Mouse (Mus musculus): ENCODE measurements at regions not wholly inside any gene's neighbourhood (a gene's known extent, or its start where the extent isn't known, plus 50 kb on each side); places are given as distances from the start of the nearest gene placed in this dataset.

GRCm38 (mm10) chr5:136619315-136620231 is 52.3 kb upstream of the Cux1 start:
- in situ Hi-C loops (cut with MboI), result loop anchor here (5.0 kb wide), 1 partner anchor 47 kb away; no protein-coding TSS in a partner anchor

GRCm38 (mm10) chr5:136620234-136620633 is 52.9 kb upstream of the Cux1 start:
- in situ Hi-C loops (cut with MboI), result loop anchor here (5.0 kb wide), 1 partner anchor 48 kb away; no protein-coding TSS in a partner anchor

GRCm38 (mm10) chr5:136621336-136622125 is 54.2 kb upstream of the Cux1 start:
- in situ Hi-C loops (cut with MboI), result loop anchor here (5.0 kb wide), 1 partner anchor 49 kb away; no protein-coding TSS in a partner anchor

- in situ Hi-C loops (cut with MboI), result loop anchor here (5.0 kb wide), 1 partner anchor 50 kb away; no protein-coding TSS in a partner anchor
Observed at GRCm38 (mm10) chr5:136622152-136622551, 54.9 kb upstream of the Cux1 start.

- in situ Hi-C loops (cut with MboI), result loop anchor here (5.0 kb wide), 1 partner anchor 51 kb away; no protein-coding TSS in a partner anchor
Observed at GRCm38 (mm10) chr5:136622721-136623542, 55.6 kb upstream of the Cux1 start.

GRCm38 (mm10) chr5:136623791-136624190 is 56.5 kb upstream of the Cux1 start:
- in situ Hi-C loops (cut with MboI), result loop anchor here (5.0 kb wide), 1 partner anchor 51 kb away; no protein-coding TSS in a partner anchor

GRCm38 (mm10) chr5:136625176-136625991 is 58.1 kb upstream of the Cux1 start:
- in situ Hi-C loops (cut with MboI), result no loop called here

GRCm38 (mm10) chr5:136626142-136626771 is 59.0 kb upstream of the Cux1 start:
- in situ Hi-C loops (cut with MboI), result no loop called here

DNA sequence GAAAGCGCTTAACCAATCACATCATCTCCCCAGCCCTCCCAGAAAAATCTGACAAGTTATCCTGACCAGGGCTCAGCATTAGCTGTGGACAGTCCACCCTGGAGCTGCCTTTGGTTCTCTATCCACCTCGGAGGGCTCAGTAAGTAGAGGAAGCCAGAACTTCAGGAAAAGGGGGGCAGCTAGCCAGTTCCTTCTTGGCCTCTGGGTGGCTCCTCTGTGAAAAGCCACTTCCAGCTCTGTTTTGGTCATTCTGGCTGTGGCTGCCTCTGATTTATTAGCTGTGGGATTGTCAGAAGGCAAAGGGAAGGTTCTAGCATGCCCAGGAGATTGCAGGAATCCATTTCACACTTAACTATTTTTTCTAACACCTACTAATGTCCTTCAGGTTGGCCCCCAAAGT is 59.6 kb upstream of the Cux1 start:
- in situ Hi-C loops (cut with MboI), result no loop called here

- in situ Hi-C loops (cut with MboI), result no loop called here
Observed at GRCm38 (mm10) chr5:136627671-136628292, 60.5 kb upstream of the Cux1 start.

- in situ Hi-C loops (cut with MboI), result no loop called here
Observed at GRCm38 (mm10) chr5:136628502-136628901, 61.2 kb upstream of the Cux1 start.

GRCm38 (mm10) chr5:136632286-136632685 is 60.7 kb upstream of the Myl10 start:
- in situ Hi-C loops (cut with MboI), result no loop called here

GRCm38 (mm10) chr5:136633901-136634300 is 59.0 kb upstream of the Myl10 start:
- in situ Hi-C loops (cut with MboI), result no loop called here

GRCm38 (mm10) chr5:136635119-136635518 is 57.8 kb upstream of the Myl10 start:
- in situ Hi-C loops (cut with MboI), result no loop called here

DNA sequence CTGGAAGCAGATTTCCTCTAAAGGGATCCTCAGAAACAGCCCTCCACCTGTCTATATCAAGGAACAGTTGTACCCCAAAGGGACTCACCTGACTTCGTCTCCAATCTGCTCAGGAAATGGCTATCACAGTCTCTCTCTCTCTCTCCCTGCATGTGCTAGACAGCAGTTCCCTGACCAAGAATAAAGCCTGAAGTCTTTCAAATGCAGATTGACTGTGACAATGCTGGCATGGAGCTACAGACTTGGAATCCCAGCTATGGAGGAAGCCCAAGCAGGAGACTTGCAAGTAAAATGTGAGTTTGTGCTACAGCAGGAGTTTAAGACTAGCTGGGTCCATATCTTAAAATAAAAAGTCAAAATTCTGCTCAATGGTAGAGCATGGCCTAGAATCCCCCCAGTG is 56.5 kb upstream of the Myl10 start:
- in situ Hi-C loops (cut with MboI), result no loop called here

GRCm38 (mm10) chr5:136637872-136638271 is 55.1 kb upstream of the Myl10 start:
- in situ Hi-C loops (cut with MboI), result no loop called here

- in situ Hi-C loops (cut with MboI), result no loop called here
Observed at GRCm38 (mm10) chr5:136640871-136641619, 51.9 kb upstream of the Myl10 start.

GRCm38 (mm10) chr5:136642208-136642607 is 50.7 kb upstream of the Myl10 start:
- in situ Hi-C loops (cut with MboI), result no loop called here

Measured in mature B cell (primary cell).